In the genomic region with DNA sequence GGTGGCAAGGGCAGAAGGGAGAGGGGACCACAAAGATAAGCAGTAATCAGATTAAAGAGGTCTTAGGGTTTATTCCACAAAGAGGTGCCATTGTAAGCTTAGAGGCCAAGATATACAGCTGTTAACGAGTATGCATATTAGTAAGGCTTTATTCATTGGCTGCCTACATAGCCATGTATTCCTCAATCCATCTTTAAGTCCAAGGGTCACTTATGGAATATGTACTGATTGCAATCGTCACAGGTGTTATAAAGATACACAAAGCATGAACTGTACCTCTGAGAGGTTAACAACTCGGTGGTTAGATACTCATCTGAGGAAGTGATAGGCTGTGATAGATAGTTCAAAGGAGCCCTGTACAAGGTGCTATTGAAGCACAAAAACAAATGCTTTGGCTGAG, we compare ENCODE assay signal across 13 mouse cellular contexts. TPM values are rescaled to one million over a fixed set of nuclear protein-coding genes. Genes with fewer than 3 reads are reported as not detected.
"Had no signal": no experiment of that assay in that cellular context is flagged by ENCODE, and none has a peak within 500 bp of the region (broad histone marks: within the 10 kb centered on the region; RNA-seq: fewer than 3 reads in every experiment).

No protein-coding gene starts in this region.

- H3K4me3 ChIP-seq: kidney, embryonic 15.5 days; limb, embryonic 13.5 days; midbrain, embryonic 10.5 days; myocyte; neural tube, embryonic 15.5 days had no signal

- H3K9me3 ChIP-seq: kidney, embryonic 15.5 days; limb, embryonic 13.5 days; midbrain, embryonic 10.5 days; neural tube, embryonic 15.5 days had no signal

- H3K27me3 ChIP-seq: kidney, embryonic 15.5 days; limb, embryonic 13.5 days; neural tube, embryonic 15.5 days had no signal

- H3K27ac ChIP-seq: hindbrain, embryonic 14.5 days; kidney, embryonic 15.5 days; limb, embryonic 13.5 days; liver, embryonic 14.5 days; midbrain, embryonic 10.5 days; neural tube, embryonic 15.5 days had no signal

- DNase-seq: kidney, adult 11 months; kidney, postnatal 14 days; left cerebral cortex, postnatal 4 days; lung, adult 2 months; right cerebral cortex, postnatal 25 days had no signal

- H3K4me2 ChIP-seq: hindbrain, embryonic 14.5 days; kidney, embryonic 15.5 days; limb, embryonic 13.5 days; neural tube, embryonic 15.5 days had no signal

- H3K9ac ChIP-seq: hindbrain, embryonic 14.5 days; kidney, embryonic 15.5 days; limb, embryonic 13.5 days; liver, embryonic 14.5 days; neural tube, embryonic 15.5 days had no signal

- H3K4me1 ChIP-seq: kidney, embryonic 15.5 days; neural tube, embryonic 15.5 days had no signal

- H3K36me3 ChIP-seq: kidney, embryonic 15.5 days; limb, embryonic 13.5 days; midbrain, embryonic 10.5 days; neural tube, embryonic 15.5 days had no signal

RNA-seq across cellular contexts. Expression of gene Lekr1, which starts 54.3 kb away (rescaled TPM):
- polyA plus RNA-seq: liver, adult 2 months had no signal
